Mouse (Mus musculus) kidney, postnatal 0 days (tissue): ENCODE data around the gene Ncaph. TPM values are rescaled to one million over a fixed set of nuclear protein-coding genes. Genes with fewer than 3 reads are reported as not detected.
"Not testable (repeated sequence)": the region's sequence is repeated elsewhere in the genome, so short reads cannot be mapped to it uniquely, and the experiment has no call there.

Source experiments
- ATAC-seq: fragments of 200-750 bp; cut with Nextera tagmentation; replicated peaks from 2 replicates; pipeline ENCODE4 v1.8.0; 2017; ENCODE audit warnings: low read depth, moderate number of reproducible peaks, moderate TSS enrichment, moderate library complexity; ENCODE audit not compliant: low FRiP score
- DNase-seq: peaks from one replicate; pipeline ENCODE4 v3.0.0-alpha.2; 2016; ENCODE audit warnings: low spot score
- H3K27ac ChIP-seq: fragments of 300-500 bp; sonication (generic); 2 replicates; pipeline ENCODE4 v1.5.1; 2014; ENCODE audit warnings: mild to moderate bottlenecking
- H3K27me3 ChIP-seq: fragments of 300-500 bp; sonication (generic); 2 replicates; pipeline ENCODE4 v1.6.1; 2014; ENCODE audit warnings: low read length, mixed read lengths; ENCODE audit not compliant: insufficient read depth
- H3K36me3 ChIP-seq: fragments of 300-500 bp; sonication (generic); 2 replicates; pipeline ENCODE4 v1.6.1; 2014; ENCODE audit warnings: low read length, mixed read lengths; ENCODE audit not compliant: insufficient read depth
- H3K4me1 ChIP-seq: fragments of 300-500 bp; sonication (generic); replicated peaks from 2 replicates; pipeline ENCODE4 v1.6.1; 2014; ENCODE audit warnings: antibody characterized with exemption, low read length, mixed read lengths; ENCODE audit not compliant: insufficient read depth
- H3K4me2 ChIP-seq: fragments of 300-500 bp; sonication (generic); 2 replicates; pipeline ENCODE4 v1.6.1; 2014; ENCODE audit warnings: mild to moderate bottlenecking, low read length, moderate library complexity, mixed read lengths
- H3K4me3 ChIP-seq: fragments of 300-500 bp; sonication (generic); replicated peaks from 2 replicates; pipeline ENCODE4 v1.5.1; 2014; ENCODE audit warnings: low read depth, low read length
- H3K9ac ChIP-seq: fragments of 300-500 bp; sonication (generic); 2 replicates; pipeline ENCODE4 v1.6.1; 2014; ENCODE audit warnings: low read depth, low read length
- H3K9me3 ChIP-seq: fragments of 300-500 bp; sonication (generic); replicated peaks from 2 replicates; pipeline ENCODE4 v1.6.1; 2016; ENCODE audit warnings: low read length, inconsistent platforms, mixed read lengths
- CTCF ChIP-seq: IDR thresholded peaks from 2 replicates; pipeline ENCODE4 v1.5.1; 2016; ENCODE audit warnings: antibody characterized with exemption, low read depth, mild to moderate bottlenecking, moderate library complexity
- WGBS: fragments of 180-500 bp; shearing (Covaris S2); extraction: QIAGEN DNeasy Blood & Tissue Kit; methylation state at CpG from one replicate; pipeline ENCODE4 v1.1.7; 2014; 5-methylcytosine and 5-hydroxymethylcytosine counted together
- polyA plus RNA-seq: library from polyadenylated mRNA; unstranded; fragments of >200 nt; fragmentation: Nextera tagmentation; extraction: Ambion mirVana; gene quantifications from 2 replicates; pipeline ENCODE4 v1.2.1, GENCODE M21; 2015

The Ncaph gene
- polyA plus RNA-seq, 1 experiment from 2014 or later, result 36.7 TPM

GRCm38 (mm10) chr2:127079881-127080590 is 53.7 kb downstream of the Ncaph start:
- no peaks in the 10 kb centered on the region for H3K36me3 ChIP-seq
- no peak overlapping the region for H3K9ac ChIP-seq
- no peaks in the 10 kb centered on the region for H3K27me3 ChIP-seq
- ATAC-seq, result peak; percentile 89
- TF ChIP-seq CTCF, result no peak
- no peak overlapping the region for H3K4me3 ChIP-seq
- no peak overlapping the region for H3K4me2 ChIP-seq
- peak; percentile 13 for DNase-seq
- H3K27ac ChIP-seq, result peak overlapping the region; percentile 62
- 78% methylated on average over 11 of the region's 11 CpGs for WGBS
- no peaks in the 10 kb centered on the region for H3K9me3 ChIP-seq
- H3K4me1 ChIP-seq, result no peaks in the 10 kb centered on the region

DNA sequence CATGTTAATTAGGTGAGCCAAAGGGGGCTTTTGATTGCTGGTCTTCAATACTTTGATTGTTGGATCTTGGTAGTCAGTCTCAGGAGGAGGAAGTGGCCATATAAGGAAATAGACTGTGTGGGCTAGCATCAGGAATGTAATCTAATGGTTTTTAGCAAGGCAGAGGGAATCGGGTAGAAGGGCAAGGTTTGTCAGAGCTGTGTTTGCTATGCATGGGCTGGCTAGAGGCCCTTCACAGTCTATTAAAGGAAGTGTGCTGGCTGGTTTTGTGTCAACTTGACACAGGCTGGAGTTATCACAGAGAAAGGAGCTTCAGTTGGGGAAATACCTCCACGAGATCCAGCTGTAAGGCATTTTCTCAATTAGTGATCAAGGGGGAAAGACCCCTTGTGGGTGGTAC is 54.7 kb downstream of the Ncaph start:
- H3K27me3 ChIP-seq, H3K9ac ChIP-seq, H3K4me1 ChIP-seq, H3K4me3 ChIP-seq, ATAC-seq, DNase-seq, H3K4me2 ChIP-seq, H3K9me3 ChIP-seq, H3K27ac ChIP-seq, H3K36me3 ChIP-seq: not testable (repeated sequence)
- WGBS, result 49% methylated on average over 2 of the region's 2 CpGs

- 79% methylated on average over 9 of the region's 9 CpGs for WGBS
- H3K4me1 ChIP-seq, result no peaks in the 10 kb centered on the region
- no peak overlapping the region for H3K4me3 ChIP-seq
- no peak overlapping the region for H3K4me2 ChIP-seq
- ATAC-seq (no peak), DNase-seq (no peak)
- no peak overlapping the region for H3K27ac ChIP-seq
- H3K9me3 ChIP-seq, result no peaks in the 10 kb centered on the region
- no peak overlapping the region for H3K9ac ChIP-seq
- H3K36me3 ChIP-seq, result no peaks in the 10 kb centered on the region
- no peak for TF ChIP-seq CTCF
- H3K27me3 ChIP-seq, result no peaks in the 10 kb centered on the region
Measured at GRCm38 (mm10) chr2:127077611-127078010, 56.1 kb downstream of the Ncaph start.

GRCm38 (mm10) chr2:127074116-127074515 is 59.6 kb downstream of the Ncaph start:
- Histone ChIP-seq H3K9ac (no peak overlapping the region), H3K27me3 (no peaks in the 10 kb centered on the region), H3K36me3 (no peaks in the 10 kb centered on the region), H3K27ac (no peak overlapping the region), H3K4me3 (no peak overlapping the region), H3K4me2 (no peak overlapping the region), H3K4me1 (no peaks in the 10 kb centered on the region; the same call in 1 of the 2 replicates), H3K9me3 (no peaks in the 10 kb centered on the region)
- TF ChIP-seq CTCF, result no peak
- whole genome bisulfite sequencing, result 97% methylated on average over 2 of the region's 2 CpGs
- ATAC-seq (no peak), DNase-seq (no peak)

DNA sequence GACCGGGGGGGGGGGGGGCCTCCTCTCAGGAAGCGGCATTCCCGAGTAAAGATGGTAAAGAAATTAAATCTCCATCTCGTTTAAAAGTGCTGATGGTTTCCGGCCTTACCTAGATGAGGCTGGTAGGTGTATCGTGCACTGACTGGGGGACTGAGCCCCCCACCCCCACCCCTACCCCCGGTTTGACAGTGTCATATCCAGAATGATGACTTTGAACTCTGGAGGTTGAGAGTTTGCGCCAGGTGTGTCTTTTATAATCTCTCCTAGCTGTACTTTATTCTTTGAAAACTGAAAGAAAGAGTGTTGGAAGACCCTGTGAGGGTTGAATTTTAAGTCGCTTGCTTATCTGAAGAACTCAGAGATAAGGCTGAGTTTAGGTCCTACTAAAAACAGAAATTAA is 62.9 kb downstream of the Ncaph start:
- peak overlapping the region; percentile 62 for H3K4me3 ChIP-seq
- no peaks in the 10 kb centered on the region for H3K9me3 ChIP-seq
- no peak for DNase-seq
- peak overlapping the region; percentile 73 for H3K4me2 ChIP-seq
- WGBS, result 8% methylated on average over 9 of the region's 9 CpGs
- peak overlapping the region; percentile 70; the same call in 1 of the 2 replicates for H3K27ac ChIP-seq
- H3K9ac ChIP-seq, result peak overlapping the region; percentile 70
- no peaks in the 10 kb centered on the region; the same call in 1 of the 2 replicates for H3K4me1 ChIP-seq
- 0 out of 2 replicates have a peak, but pooled peaks cover 11% of the 10 kb centered on the region for H3K36me3 ChIP-seq
- H3K27me3 ChIP-seq, result no peaks in the 10 kb centered on the region
- no peak for TF ChIP-seq CTCF
- ATAC-seq, result peak; percentile 54

- under 1% methylated on average over 32 of the region's 32 CpGs for WGBS
- Histone ChIP-seq H3K36me3 (0 out of 2 replicates have a peak, but pooled peaks cover 11% of the 10 kb centered on the region), H3K4me1 (no peaks in the 10 kb centered on the region; the same call in 1 of the 2 replicates), H3K4me2 (peak within 1 kb of the TSS; percentile 73), H3K9me3 (no peaks in the 10 kb centered on the region), H3K27ac (peak within 1 kb of the TSS; percentile 71), H3K4me3 (peak within 1 kb of the TSS; percentile 62), H3K9ac (peak within 1 kb of the TSS; percentile 70), H3K27me3 (no peaks in the 10 kb centered on the region)
- DNase-seq (peak; percentile 96), ATAC-seq (peak; percentile 99)
- TF ChIP-seq CTCF, result peak; percentile 26
Measured at GRCm38 (mm10) chr2:127070435-127070841, 63.3 kb downstream of the Ncaph start, which contains the start of gene Blvra. TSS of gene Blvra (plus strand) at chr2:127070665.
